8 mouse cellular contexts compared by ENCODE assay signal in genomic region chr12:113041481-113042439, GRCm38 (mm10). TPM values are rescaled to one million over a fixed set of nuclear protein-coding genes. Genes with fewer than 3 reads are reported as not detected.
A peak's percentile ranks its signal among the peaks of the same experiment; 100 is the strongest.
DNase-seq lines count a peak whose midpoint lies in the region; ATAC-seq lines count a peak whose summit lies in the region.

No protein-coding gene starts in this region.

- intact Hi-C loops in gastrocnemius, postnatal 36 days (cut with DNase I): loop anchor here (5.0 kb wide), 1 partner anchor 34 kb away; no protein-coding TSS in a partner anchor

- no peaks in the 10 kb centered on the region for H3K9me3 ChIP-seq in kidney, embryonic 16.5 days (ENCODE audit: low read length)
- H3K9me3 ChIP-seq in liver, embryonic 13.5 days (replicated peaks): no peaks in the 10 kb centered on the region

- H3K9ac ChIP-seq in kidney, embryonic 16.5 days (replicated peaks; ENCODE audit: low read length): no peak overlapping the region
- no peak overlapping the region; the same call in 1 of the 2 replicates for H3K9ac ChIP-seq in liver, embryonic 13.5 days

- H3K27me3 ChIP-seq in kidney, embryonic 16.5 days (ENCODE audit: insufficient read depth, low read length): no peaks in the 10 kb centered on the region
- H3K27me3 ChIP-seq in liver, embryonic 13.5 days: no peaks in the 10 kb centered on the region

- no peaks in the 10 kb centered on the region for H3K4me1 ChIP-seq in kidney, embryonic 16.5 days (ENCODE audit: insufficient read depth, low read length)
- H3K4me1 ChIP-seq in liver, embryonic 13.5 days (replicated peaks): peaks cover 57% of the 10 kb centered on the region

- peaks cover 10% of the 10 kb centered on the region; the same call in 1 of the 2 replicates for H3K36me3 ChIP-seq in kidney, embryonic 16.5 days (ENCODE audit: insufficient read depth, low read length)
- peaks cover 18% of the 10 kb centered on the region for H3K36me3 ChIP-seq in liver, embryonic 13.5 days

- 71% methylated on average over 15 of the region's 15 CpGs for WGBS in kidney, embryonic 16.5 days
- WGBS in liver, embryonic 13.5 days (ENCODE audit: insufficient replicate concordance): 63% methylated on average over 15 of the region's 15 CpGs

- DNase-seq in gastrocnemius, adult 18-20 months (ENCODE audit: low spot score): peak; percentile 49
- DNase-seq in gastrocnemius, postnatal 36 days: no peak
- DNase-seq in NIH3T3 (ENCODE audit: low read depth): peak; percentile 53
- DNase-seq in frontal cortex, adult 2 months (ENCODE audit: extremely low spot score in 1 of 2, low spot score in 1 of 2): peak; percentile 63 to 80
- DNase-seq in liver, embryonic 13.5 days: no peak
- peak; percentile 70 for DNase-seq in retina, postnatal 1 day
- no peak for DNase-seq in urinary bladder, adult 18-20 months (ENCODE audit: low spot score in 2 of 2)

- 0 out of 2 replicates have a peak, but pooled peaks have one; percentile 32 for ATAC-seq in kidney, embryonic 16.5 days (ENCODE audit: low FRiP score, low TSS enrichment)
- peak; percentile 59 for ATAC-seq in liver, embryonic 13.5 days (ENCODE audit: low read depth)

- no peak overlapping the region for H3K4me3 ChIP-seq in kidney, embryonic 16.5 days (ENCODE audit: low read length)
- H3K4me3 ChIP-seq in liver, embryonic 13.5 days (replicated peaks): no peak overlapping the region

- H3K27ac ChIP-seq in kidney, embryonic 16.5 days (ENCODE audit: low read length): no peak overlapping the region
- peak overlapping the region; percentile 81 for H3K27ac ChIP-seq in liver, embryonic 13.5 days

- no peak overlapping the region for H3K4me2 ChIP-seq in kidney, embryonic 16.5 days (replicated peaks; ENCODE audit: low read depth, low read length)
- H3K4me2 ChIP-seq in liver, embryonic 13.5 days: no peak overlapping the region

RNA-seq across cellular contexts. Expression of gene Pacs2, which starts 27.5 kb away (rescaled TPM):
- total RNA-seq in gastrocnemius, adult 18-20 months (2021): 10 to 100 TPM; 33.7 to 35.0 TPM
- total RNA-seq in gastrocnemius, postnatal 36 days (2021): 10 to 100 TPM; 34.9 to 36.6 TPM
- 70.3 and 72.3 TPM in 2 replicates for polyA plus RNA-seq in frontal cortex, adult 2 months (2012; rRNA removed)
- 13.3 and 13.8 TPM in 2 replicates for polyA plus RNA-seq in kidney, embryonic 16.5 days (2015; fragmentation: Nextera tagmentation; extraction: Ambion mirVana)
- 5.2 and 6.2 TPM in 2 replicates for polyA plus RNA-seq in liver, embryonic 13.5 days (2015; fragmentation: Nextera tagmentation; extraction: Ambion mirVana)

RNA-seq across cellular contexts. Expression of gene Tex22, which starts 32.5 kb away (rescaled TPM):
- total RNA-seq in gastrocnemius, adult 18-20 months (2021): under 1 TPM in 1 of 2 experiments, not detected in 1; 0.27 TPM
- total RNA-seq in gastrocnemius, postnatal 36 days (2021): under 1 TPM; 0.22 to 0.31 TPM
- polyA plus RNA-seq in frontal cortex, adult 2 months (2012; rRNA removed): 0.20 and 0.27 TPM in 2 replicates
- not detected in 2 replicates for polyA plus RNA-seq in kidney, embryonic 16.5 days (2015; fragmentation: Nextera tagmentation; extraction: Ambion mirVana)
- not detected in 2 replicates for polyA plus RNA-seq in liver, embryonic 13.5 days (2015; fragmentation: Nextera tagmentation; extraction: Ambion mirVana)

RNA-seq across cellular contexts. Expression of gene Brf1, which starts 41.3 kb away (rescaled TPM):
- 10 to 100 TPM; 17.8 to 18.5 TPM for total RNA-seq in gastrocnemius, adult 18-20 months (2021)
- 10 to 100 TPM; 16.8 to 20.9 TPM for total RNA-seq in gastrocnemius, postnatal 36 days (2021)
- polyA plus RNA-seq in frontal cortex, adult 2 months (2012; rRNA removed): 46.5 and 51.5 TPM in 2 replicates
- polyA plus RNA-seq in kidney, embryonic 16.5 days (2015; fragmentation: Nextera tagmentation; extraction: Ambion mirVana): 70.1 and 71.5 TPM in 2 replicates
- 28.3 and 28.8 TPM in 2 replicates for polyA plus RNA-seq in liver, embryonic 13.5 days (2015; fragmentation: Nextera tagmentation; extraction: Ambion mirVana)

RNA-seq across cellular contexts. Expression of gene Mta1, which starts 56.3 kb away (rescaled TPM):
- total RNA-seq in gastrocnemius, adult 18-20 months (2021): 10 to 100 TPM; 38.0 to 41.7 TPM
- total RNA-seq in gastrocnemius, postnatal 36 days (2021): 10 to 100 TPM; 32.3 to 36.1 TPM
- 66.4 and 69.3 TPM in 2 replicates for polyA plus RNA-seq in frontal cortex, adult 2 months (2012; rRNA removed)
- polyA plus RNA-seq in kidney, embryonic 16.5 days (2015; fragmentation: Nextera tagmentation; extraction: Ambion mirVana): 15.4 and 15.9 TPM in 2 replicates
- 4.8 and 6.1 TPM in 2 replicates for polyA plus RNA-seq in liver, embryonic 13.5 days (2015; fragmentation: Nextera tagmentation; extraction: Ambion mirVana)

Comparison
In these comparisons a context has a peak if more than half of its experiments do, and no peak if none do; other contexts are left out.
1. DNase-seq: peak in gastrocnemius, adult 18-20 months (single experiment), NIH3T3 (single experiment), frontal cortex, adult 2 months (2 of 2) and retina, postnatal 1 day (single experiment); none in gastrocnemius, postnatal 36 days (0 of 2), liver, embryonic 13.5 days (single experiment) and urinary bladder, adult 18-20 months (0 of 2).